In genomic region chr10:41477278-41478181, GRCm38 (mm10) we compare ENCODE assay signal across 8 mouse cellular contexts. TPM values are rescaled to one million over a fixed set of nuclear protein-coding genes. Genes with fewer than 3 reads are reported as not detected.
DNase-seq lines count a peak whose midpoint lies in the region; ATAC-seq and TF ChIP-seq lines count a peak whose summit lies in the region.

No protein-coding gene starts in this region.

- no peaks in the 10 kb centered on the region for H3K9me3 ChIP-seq in embryonic facial prominence, embryonic 15.5 days (replicated peaks)
- no peaks in the 10 kb centered on the region for H3K9me3 ChIP-seq in heart, embryonic 13.5 days
- no peaks in the 10 kb centered on the region for H3K9me3 ChIP-seq in kidney, embryonic 16.5 days (ENCODE audit: low read length)
- no peaks in the 10 kb centered on the region for H3K9me3 ChIP-seq in liver, embryonic 12.5 days (replicated peaks)

- H3K36me3 ChIP-seq in embryonic facial prominence, embryonic 15.5 days = peaks cover 31% of the 10 kb centered on the region
- peaks cover 43% of the 10 kb centered on the region for H3K36me3 ChIP-seq in heart, embryonic 13.5 days
- peaks cover 14% of the 10 kb centered on the region; the same call in 1 of the 2 replicates for H3K36me3 ChIP-seq in kidney, embryonic 16.5 days (ENCODE audit: insufficient read depth, low read length)
- peaks cover 9% of the 10 kb centered on the region for H3K36me3 ChIP-seq in liver, embryonic 12.5 days
- H3K36me3 ChIP-seq in testis, adult 2 months (ENCODE audit: control insufficient read depth, insufficient read depth, low read length) = no peaks in the 10 kb centered on the region

- H3K4me3 ChIP-seq in embryonic facial prominence, embryonic 15.5 days (replicated peaks) = peak overlapping the region; percentile 67
- H3K4me3 ChIP-seq in heart, embryonic 13.5 days = peak overlapping the region; percentile 75
- H3K4me3 ChIP-seq in kidney, embryonic 16.5 days (ENCODE audit: low read length) = peak overlapping the region; percentile 75
- H3K4me3 ChIP-seq in liver, embryonic 12.5 days = peak overlapping the region; percentile 69
- H3K4me3 ChIP-seq in testis, adult 2 months (ENCODE audit: control insufficient read depth, low read depth, low read length) = peak overlapping the region; percentile 50

- peak overlapping the region; percentile 87 for H3K27ac ChIP-seq in embryonic facial prominence, embryonic 15.5 days (replicated peaks)
- peak overlapping the region; percentile 90 for H3K27ac ChIP-seq in heart, embryonic 13.5 days (replicated peaks)
- H3K27ac ChIP-seq in kidney, embryonic 16.5 days (ENCODE audit: low read length) = peak overlapping the region; percentile 86
- peak overlapping the region; percentile 85 for H3K27ac ChIP-seq in liver, embryonic 12.5 days
- H3K27ac ChIP-seq in testis, adult 2 months (ENCODE audit: control insufficient read depth, insufficient read depth, low read depth, low read length) = peak overlapping the region; percentile 10; the same call in 1 of the 2 replicates

- peak; percentile 39 to 53 for DNase-seq in spleen, adult 18-20 months
- DNase-seq in spleen, adult 12 weeks (ENCODE audit: low spot score) = no peak
- DNase-seq in naive thymus-derived CD4-positive, alpha-beta T cell, adult 2 months (ENCODE audit: low read depth) = peak; percentile 68

- H3K27me3 ChIP-seq in embryonic facial prominence, embryonic 15.5 days = no peaks in the 10 kb centered on the region
- H3K27me3 ChIP-seq in heart, embryonic 13.5 days (replicated peaks) = no peaks in the 10 kb centered on the region
- H3K27me3 ChIP-seq in kidney, embryonic 16.5 days (ENCODE audit: insufficient read depth, low read length) = no peaks in the 10 kb centered on the region
- H3K27me3 ChIP-seq in liver, embryonic 12.5 days (replicated peaks) = no peaks in the 10 kb centered on the region; the same call in none of the 2 replicates
- H3K27me3 ChIP-seq in testis, adult 2 months (ENCODE audit: control insufficient read depth, insufficient read depth, low read length) = no peaks in the 10 kb centered on the region

- H3K4me1 ChIP-seq in embryonic facial prominence, embryonic 15.5 days = peaks cover 26% of the 10 kb centered on the region
- H3K4me1 ChIP-seq in heart, embryonic 13.5 days = peaks cover 81% of the 10 kb centered on the region
- peaks cover 27% of the 10 kb centered on the region for H3K4me1 ChIP-seq in kidney, embryonic 16.5 days (ENCODE audit: insufficient read depth, low read length)
- peaks cover 88% of the 10 kb centered on the region for H3K4me1 ChIP-seq in liver, embryonic 12.5 days
- peaks cover 23% of the 10 kb centered on the region for H3K4me1 ChIP-seq in testis, adult 2 months (ENCODE audit: control insufficient read depth, insufficient read depth, low read length)

- TF ChIP-seq POLR2A in testis, adult 2 months (IDR thresholded peaks at IDR 0.05; ENCODE audit: control insufficient read depth, low read depth, low read length) = no peak

- peak overlapping the region; percentile 74 for H3K4me2 ChIP-seq in embryonic facial prominence, embryonic 15.5 days (replicated peaks)
- H3K4me2 ChIP-seq in heart, embryonic 13.5 days = peak overlapping the region; percentile 96
- H3K4me2 ChIP-seq in kidney, embryonic 16.5 days (replicated peaks; ENCODE audit: low read depth, low read length) = peak overlapping the region; percentile 98
- H3K4me2 ChIP-seq in liver, embryonic 12.5 days = peak overlapping the region; percentile 99

- TF ChIP-seq CTCF in testis, adult 2 months (IDR thresholded peaks at IDR 0.05; ENCODE audit: control insufficient read depth, insufficient read depth, insufficient replicate concordance, low read depth, low read length) = no peak

- ATAC-seq in embryonic facial prominence, embryonic 15.5 days (ENCODE audit: insufficient number of reproducible peaks, low FRiP score, low TSS enrichment, low read depth) = peak; percentile 76
- ATAC-seq in heart, embryonic 13.5 days (ENCODE audit: extremely low read depth, insufficient number of reproducible peaks, low FRiP score, low TSS enrichment) = peak; percentile 47; the same call in 1 of the 2 replicates
- peak; percentile 78 for ATAC-seq in kidney, embryonic 16.5 days (ENCODE audit: low FRiP score, low TSS enrichment)
- peak; percentile 52 for ATAC-seq in liver, embryonic 12.5 days

- H3K9ac ChIP-seq in embryonic facial prominence, embryonic 15.5 days = peak overlapping the region; percentile 62
- H3K9ac ChIP-seq in heart, embryonic 13.5 days = peak overlapping the region; percentile 91
- H3K9ac ChIP-seq in kidney, embryonic 16.5 days (replicated peaks; ENCODE audit: low read length) = peak overlapping the region; percentile 77
- H3K9ac ChIP-seq in liver, embryonic 12.5 days = peak overlapping the region; percentile 72

- 3% methylated on average over 20 of the region's 20 CpGs for WGBS in embryonic facial prominence, embryonic 15.5 days
- WGBS in heart, embryonic 13.5 days = 2% methylated on average over 20 of the region's 20 CpGs
- WGBS in kidney, embryonic 16.5 days = 6% methylated on average over 20 of the region's 20 CpGs
- WGBS in liver, embryonic 12.5 days (ENCODE audit: insufficient replicate concordance) = 3% methylated on average over 20 of the region's 20 CpGs

RNA-seq across cellular contexts. Expression of gene Mical1, which starts 1.4 kb away (rescaled TPM):
- polyA plus RNA-seq in embryonic facial prominence, embryonic 15.5 days (2015; fragmentation: Nextera tagmentation; extraction: Ambion mirVana) = 39.6 and 40.8 TPM in 2 replicates
- 33.4 and 33.8 TPM in 2 replicates for polyA plus RNA-seq in heart, embryonic 13.5 days (2015; fragmentation: Nextera tagmentation; extraction: Ambion mirVana)
- 34.6 TPM in 2 replicates for polyA plus RNA-seq in kidney, embryonic 16.5 days (2015; fragmentation: Nextera tagmentation; extraction: Ambion mirVana)
- polyA plus RNA-seq in liver, embryonic 12.5 days (2016; fragmentation: Nextera tagmentation; extraction: Ambion mirVana) = 10.6 TPM in 2 replicates
- polyA plus RNA-seq in testis, adult 2 months (2012; rRNA removed) = 1.6 and 2.4 TPM in 2 replicates

RNA-seq across cellular contexts. Expression of gene Smpd2, which starts 12.6 kb away (rescaled TPM):
- 58.6 and 60.8 TPM in 2 replicates for polyA plus RNA-seq in embryonic facial prominence, embryonic 15.5 days (2015; fragmentation: Nextera tagmentation; extraction: Ambion mirVana)
- 46.3 and 48.4 TPM in 2 replicates for polyA plus RNA-seq in heart, embryonic 13.5 days (2015; fragmentation: Nextera tagmentation; extraction: Ambion mirVana)
- polyA plus RNA-seq in kidney, embryonic 16.5 days (2015; fragmentation: Nextera tagmentation; extraction: Ambion mirVana) = 84.1 and 91.2 TPM in 2 replicates
- polyA plus RNA-seq in liver, embryonic 12.5 days (2016; fragmentation: Nextera tagmentation; extraction: Ambion mirVana) = 12.2 and 13.4 TPM in 2 replicates
- 21.3 and 22.7 TPM in 2 replicates for polyA plus RNA-seq in testis, adult 2 months (2012; rRNA removed)

RNA-seq across cellular contexts. Expression of gene Ppil6, which starts 12.7 kb away (rescaled TPM):
- 2.6 and 6.1 TPM in 2 replicates for polyA plus RNA-seq in embryonic facial prominence, embryonic 15.5 days (2015; fragmentation: Nextera tagmentation; extraction: Ambion mirVana)
- polyA plus RNA-seq in heart, embryonic 13.5 days (2015; fragmentation: Nextera tagmentation; extraction: Ambion mirVana) = 1.1 and 1.3 TPM in 2 replicates
- polyA plus RNA-seq in kidney, embryonic 16.5 days (2015; fragmentation: Nextera tagmentation; extraction: Ambion mirVana) = 2.6 and 3.7 TPM in 2 replicates
- polyA plus RNA-seq in liver, embryonic 12.5 days (2016; fragmentation: Nextera tagmentation; extraction: Ambion mirVana) = 0.12 TPM in 1 of 2 replicates, not detected in the other
- 25.9 and 29.4 TPM in 2 replicates for polyA plus RNA-seq in testis, adult 2 months (2012; rRNA removed)

RNA-seq across cellular contexts. Expression of gene Zbtb24, which starts 27.3 kb away (rescaled TPM):
- polyA plus RNA-seq in embryonic facial prominence, embryonic 15.5 days (2015; fragmentation: Nextera tagmentation; extraction: Ambion mirVana) = 18.9 and 19.4 TPM in 2 replicates
- polyA plus RNA-seq in heart, embryonic 13.5 days (2015; fragmentation: Nextera tagmentation; extraction: Ambion mirVana) = 11.2 and 11.3 TPM in 2 replicates
- polyA plus RNA-seq in kidney, embryonic 16.5 days (2015; fragmentation: Nextera tagmentation; extraction: Ambion mirVana) = 19.7 and 19.8 TPM in 2 replicates
- polyA plus RNA-seq in liver, embryonic 12.5 days (2016; fragmentation: Nextera tagmentation; extraction: Ambion mirVana) = 7.3 and 8.5 TPM in 2 replicates
- 8.2 and 9.1 TPM in 2 replicates for polyA plus RNA-seq in testis, adult 2 months (2012; rRNA removed)

RNA-seq across cellular contexts. Expression of gene Cd164, which starts 41.7 kb away (rescaled TPM):
- 185 TPM in 2 replicates for polyA plus RNA-seq in embryonic facial prominence, embryonic 15.5 days (2015; fragmentation: Nextera tagmentation; extraction: Ambion mirVana)
- polyA plus RNA-seq in heart, embryonic 13.5 days (2015; fragmentation: Nextera tagmentation; extraction: Ambion mirVana) = 166 and 169 TPM in 2 replicates
- 191 and 208 TPM in 2 replicates for polyA plus RNA-seq in kidney, embryonic 16.5 days (2015; fragmentation: Nextera tagmentation; extraction: Ambion mirVana)
- 83.6 TPM in 2 replicates for polyA plus RNA-seq in liver, embryonic 12.5 days (2016; fragmentation: Nextera tagmentation; extraction: Ambion mirVana)
- polyA plus RNA-seq in testis, adult 2 months (2012; rRNA removed) = 216 and 279 TPM in 2 replicates

Comparison
In these comparisons a context has a peak if more than half of its experiments do, and no peak if none do; other contexts are left out.
1. H3K27ac ChIP-seq: peak in every context shown above with its lines; median percentile 90 in heart, embryonic 13.5 days; 87 in embryonic facial prominence, embryonic 15.5 days; 86 in kidney, embryonic 16.5 days; 85 in liver, embryonic 12.5 days; 10 in testis, adult 2 months.